Mouse (Mus musculus) forebrain, embryonic 10.5 days (tissue): ENCODE results near the gene Snrk. TPM values are rescaled to one million over a fixed set of nuclear protein-coding genes. Genes with fewer than 3 reads are reported as not detected.

Experiments used
- DNase-seq: peaks from one replicate; pipeline ENCODE4 v3.0.0-alpha.2; 2017; ENCODE audit warnings: low spot score; ENCODE audit errors: extremely low spot score
- H3K27ac ChIP-seq: fragments of 300-500 bp; sonication (generic); 2 replicates; pipeline ENCODE4 v1.5.1; 2016; ENCODE audit warnings: mild to moderate bottlenecking
- H3K27me3 ChIP-seq: fragments of 300-500 bp; sonication (generic); 2 replicates; pipeline ENCODE4 v1.6.1; 2016; ENCODE audit warnings: mild to moderate bottlenecking; ENCODE audit not compliant: poor library complexity, severe bottlenecking
- H3K36me3 ChIP-seq: fragments of 300-500 bp; sonication (generic); replicated peaks from 2 replicates; pipeline ENCODE4 v1.6.1; 2016; ENCODE audit warnings: mild to moderate bottlenecking, moderate library complexity
- H3K4me1 ChIP-seq: fragments of 300-500 bp; sonication (generic); 2 replicates; pipeline ENCODE4 v1.6.1; 2016
- H3K4me3 ChIP-seq: fragments of 300-500 bp; sonication (generic); 2 replicates; pipeline ENCODE4 v1.5.1; 2016; ENCODE audit warnings: mild to moderate bottlenecking, moderate library complexity
- H3K9me3 ChIP-seq: fragments of 300-500 bp; sonication (generic); 2 replicates; pipeline ENCODE4 v1.6.1; 2016; ENCODE audit warnings: mild to moderate bottlenecking, moderate library complexity
- WGBS: fragments of 180-500 bp; shearing (Covaris S2); methylation state at CpG from one replicate; pipeline ENCODE4 v1.1.7; 2016; 5-methylcytosine and 5-hydroxymethylcytosine counted together
- polyA plus RNA-seq: library from polyadenylated mRNA; unstranded; fragments of >200 nt; fragmentation: Nextera tagmentation; extraction: Ambion mirVana; gene quantifications from 2 replicates; pipeline ENCODE4 v1.2.1, GENCODE M21; 2016

Snrk gene
- 31.8 and 35.4 TPM in 2 replicates for polyA plus RNA-seq

DNA sequence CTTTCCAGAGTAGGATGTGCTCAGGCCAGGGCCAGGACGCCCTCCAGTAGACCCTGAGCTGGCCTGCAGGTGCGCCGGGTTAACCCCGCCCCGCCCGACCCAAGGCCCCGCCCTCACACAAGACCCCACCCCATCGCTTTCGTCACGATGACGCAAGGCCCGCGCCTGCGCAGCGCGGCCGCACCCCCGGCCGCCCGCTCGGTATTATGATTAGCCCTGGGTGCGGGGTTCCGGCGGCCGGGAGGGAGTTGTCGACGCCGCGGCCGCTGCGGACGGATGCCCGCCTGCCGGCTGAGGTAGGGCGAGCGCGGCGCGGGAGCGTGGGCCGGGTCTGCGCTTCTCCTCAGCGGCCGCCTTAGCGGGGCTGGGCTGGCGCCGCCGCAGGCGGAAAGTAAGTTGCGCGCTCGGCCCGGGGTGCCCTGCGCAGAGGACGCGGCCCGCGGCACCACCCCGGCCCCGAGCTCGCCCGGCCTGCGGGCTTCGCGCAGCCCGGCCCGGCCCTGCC is at the start of gene Snrk:
TSS of gene Snrk (plus strand) at position 155 of the 505 bp plus-strand sequence.
- peak; percentile 89 for DNase-seq
- Histone ChIP-seq H3K27me3 (no peaks in the 10 kb centered on the region), H3K4me1 (peaks cover 20% of the 10 kb centered on the region), H3K27ac (peak within 1 kb of the TSS; percentile 93), H3K4me3 (peak within 1 kb of the TSS; percentile 87), H3K36me3 (peaks cover 6% of the 10 kb centered on the region; the same call in 1 of the 2 replicates), H3K9me3 (no peaks in the 10 kb centered on the region)
- under 1% methylated on average over 62 of the region's 67 CpGs for WGBS

DNA sequence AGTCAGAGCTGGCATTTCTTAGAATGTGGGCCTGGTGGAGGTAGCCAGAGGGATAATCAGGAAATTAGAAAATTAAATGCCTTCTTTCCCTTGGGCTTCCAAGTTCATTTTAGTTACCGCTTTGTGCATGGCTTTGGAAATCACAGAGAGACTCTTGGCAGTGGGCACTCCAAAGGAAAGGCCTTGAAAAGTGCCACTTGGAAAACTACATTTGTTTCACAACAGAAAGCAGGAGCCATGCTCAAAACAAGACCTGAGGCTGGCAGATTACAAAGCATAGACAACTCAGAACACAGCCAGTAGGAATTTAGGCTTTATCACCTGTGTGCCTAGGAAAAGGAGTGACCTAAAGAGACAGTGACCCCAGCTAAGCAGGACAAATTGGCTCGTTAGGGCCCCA is 49.4 kb upstream of the Snrk start:
- H3K27ac ChIP-seq, result no peak overlapping the region
- WGBS, result 69% methylated on average over 2 of the region's 2 CpGs
- no peak overlapping the region for H3K4me3 ChIP-seq

DNA sequence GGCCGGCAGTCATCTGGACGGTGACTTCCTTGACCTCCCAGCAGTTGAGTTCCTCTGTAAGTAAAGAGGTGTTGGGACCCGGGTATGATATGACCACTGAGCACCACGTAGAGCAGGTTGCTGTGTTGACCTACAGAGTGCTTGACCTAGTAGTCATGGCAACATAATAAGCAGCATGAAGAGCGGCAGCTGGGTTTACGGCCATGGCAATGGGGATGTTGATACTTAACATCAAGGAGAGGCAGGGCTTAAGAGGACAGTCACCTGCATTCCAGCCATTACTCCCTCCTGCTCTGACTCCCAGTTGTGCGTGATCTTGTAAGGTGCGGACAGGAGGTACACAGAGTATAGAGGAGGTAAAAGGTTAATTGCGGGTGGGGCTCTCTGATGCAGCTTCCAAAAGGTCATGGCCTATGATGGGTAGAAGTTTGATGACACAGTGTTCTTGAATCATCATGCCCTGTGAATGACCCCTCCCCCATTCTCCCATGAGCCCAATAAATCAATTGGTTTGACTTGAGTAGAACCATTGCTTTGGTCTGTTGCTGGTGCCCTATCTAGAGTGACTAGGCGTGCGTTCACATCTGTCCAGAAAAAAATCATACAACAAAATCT is 47.4 kb upstream of the Snrk start:
- WGBS, result 82% methylated on average over 11 of the region's 11 CpGs

More for the DNA sequence above, 49.4 kb upstream of the Snrk start:
- Histone ChIP-seq H3K9me3 (no peaks in the 10 kb centered on the region), H3K4me1 (no peaks in the 10 kb centered on the region), H3K36me3 (no peaks in the 10 kb centered on the region), H3K27me3 (no peaks in the 10 kb centered on the region)
- no peak for DNase-seq

DNA sequence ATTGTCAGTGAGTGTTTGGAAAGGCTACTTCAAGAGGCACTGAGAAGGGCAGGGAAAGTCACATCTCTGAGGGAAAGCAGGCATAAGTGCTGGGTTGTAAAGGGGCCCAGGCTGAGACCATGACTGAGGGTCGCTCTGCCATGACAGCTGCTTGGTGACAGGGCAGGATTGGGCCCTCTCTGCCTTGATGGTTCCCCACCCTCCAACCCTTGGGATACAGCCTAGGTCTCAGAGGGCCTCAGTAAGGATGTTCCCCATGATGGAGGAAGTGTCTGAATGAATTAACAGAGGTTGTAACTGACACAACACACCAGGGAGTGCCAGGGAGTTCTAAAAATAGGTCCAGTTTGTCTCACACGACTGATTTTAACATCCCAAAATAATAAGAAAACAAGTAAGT is 43.1 kb upstream of the Snrk start:
- DNase-seq, result no peak
- Histone ChIP-seq H3K27me3 (no peaks in the 10 kb centered on the region), H3K36me3 (no peaks in the 10 kb centered on the region), H3K9me3 (no peaks in the 10 kb centered on the region; the same call in 1 of the 2 replicates), H3K4me1 (peaks cover under 1% of the 10 kb centered on the region; the same call in 1 of the 2 replicates), H3K4me3 (no peak overlapping the region), H3K27ac (no peak overlapping the region)
- 68% methylated on average over 2 of the region's 2 CpGs for WGBS

More for the DNA sequence above, 47.4 kb upstream of the Snrk start:
- H3K9me3 ChIP-seq, result no peaks in the 10 kb centered on the region
- H3K4me1 ChIP-seq, result no peaks in the 10 kb centered on the region
- DNase-seq, result no peak
- H3K4me3 ChIP-seq, result no peak overlapping the region
- H3K27me3 ChIP-seq, result no peaks in the 10 kb centered on the region
- H3K36me3 ChIP-seq, result no peaks in the 10 kb centered on the region
- H3K27ac ChIP-seq, result no peak overlapping the region

DNA sequence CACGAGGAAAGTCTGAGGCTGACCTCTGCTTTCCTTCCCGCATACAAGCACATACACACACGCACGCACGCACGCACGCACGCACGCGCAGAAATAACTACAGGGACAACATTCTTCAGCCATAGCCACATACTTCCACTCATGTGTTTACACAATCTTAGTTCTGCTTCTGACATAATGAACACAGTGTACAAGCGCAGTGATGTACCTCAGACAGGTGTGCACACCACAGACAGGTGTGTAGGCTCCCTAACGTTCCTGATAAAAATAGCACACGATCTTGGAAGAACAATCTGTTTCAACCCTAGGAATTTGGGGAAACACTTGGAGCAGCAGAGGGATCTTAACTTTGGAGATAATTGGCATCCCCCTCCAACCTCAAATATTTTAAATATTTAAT is 42.5 kb upstream of the Snrk start:
- WGBS, result 94% methylated on average over 13 of the region's 13 CpGs
- DNase-seq, result no peak
- H3K27ac ChIP-seq, result no peak overlapping the region
- no peaks in the 10 kb centered on the region; the same call in 1 of the 2 replicates for H3K9me3 ChIP-seq
- peaks cover 6% of the 10 kb centered on the region; the same call in 1 of the 2 replicates for H3K4me1 ChIP-seq
- H3K36me3 ChIP-seq, result no peaks in the 10 kb centered on the region
- no peaks in the 10 kb centered on the region for H3K27me3 ChIP-seq
- H3K4me3 ChIP-seq, result no peak overlapping the region

DNA sequence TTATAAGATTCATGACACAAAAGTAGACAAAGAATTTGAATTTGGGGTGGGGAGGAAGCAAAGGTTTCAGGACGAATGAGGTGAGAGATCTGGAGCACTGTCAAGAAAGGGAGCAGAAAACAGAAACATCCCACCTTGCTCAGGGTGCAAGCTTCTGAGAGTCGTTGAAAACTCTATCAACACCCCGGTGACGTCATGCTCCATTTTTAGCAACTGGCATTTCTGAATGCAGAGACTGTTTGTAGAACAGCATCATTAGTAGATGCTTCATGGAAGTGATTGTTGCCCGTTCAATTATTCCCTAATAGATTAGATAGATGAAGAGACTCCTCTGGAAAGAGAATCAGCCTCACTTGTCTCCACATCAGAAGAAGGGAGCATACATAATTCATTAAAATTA is 38.6 kb upstream of the Snrk start:
- DNase-seq, result no peak
- Histone ChIP-seq H3K4me1 (peaks cover 10% of the 10 kb centered on the region; the same call in 1 of the 2 replicates), H3K9me3 (no peaks in the 10 kb centered on the region; the same call in 1 of the 2 replicates), H3K27ac (no peak overlapping the region), H3K36me3 (no peaks in the 10 kb centered on the region), H3K4me3 (no peak overlapping the region), H3K27me3 (no peaks in the 10 kb centered on the region)
- 88% methylated on average over 5 of the region's 5 CpGs for whole genome bisulfite sequencing

DNA sequence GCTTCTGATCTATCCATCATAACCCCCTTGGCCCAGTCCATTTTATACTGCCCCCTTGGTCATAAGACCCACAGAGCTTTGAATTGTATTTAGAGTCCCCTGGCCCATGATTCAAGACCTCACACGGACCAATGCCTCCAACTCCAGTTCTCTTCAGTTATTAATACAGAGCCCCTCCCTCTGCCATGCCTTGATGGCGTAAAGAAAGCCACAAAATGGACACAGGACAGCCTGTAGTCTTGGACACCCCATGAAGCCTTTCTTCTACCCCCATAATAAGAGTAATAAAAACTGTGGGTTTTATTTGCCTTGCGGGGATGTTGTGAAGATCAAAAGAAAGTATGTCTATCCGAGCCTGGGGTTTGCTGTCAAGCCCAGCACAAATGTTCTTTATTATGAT is 33.4 kb upstream of the Snrk start:
- peaks cover 31% of the 10 kb centered on the region for H3K4me1 ChIP-seq
- 84% methylated on average over 4 of the region's 4 CpGs for WGBS
- H3K36me3 ChIP-seq, result no peaks in the 10 kb centered on the region
- no peak for DNase-seq
- H3K27me3 ChIP-seq, result no peaks in the 10 kb centered on the region
- no peaks in the 10 kb centered on the region for H3K9me3 ChIP-seq
- H3K4me3 ChIP-seq, result no peak overlapping the region
- H3K27ac ChIP-seq, result no peak overlapping the region

DNA sequence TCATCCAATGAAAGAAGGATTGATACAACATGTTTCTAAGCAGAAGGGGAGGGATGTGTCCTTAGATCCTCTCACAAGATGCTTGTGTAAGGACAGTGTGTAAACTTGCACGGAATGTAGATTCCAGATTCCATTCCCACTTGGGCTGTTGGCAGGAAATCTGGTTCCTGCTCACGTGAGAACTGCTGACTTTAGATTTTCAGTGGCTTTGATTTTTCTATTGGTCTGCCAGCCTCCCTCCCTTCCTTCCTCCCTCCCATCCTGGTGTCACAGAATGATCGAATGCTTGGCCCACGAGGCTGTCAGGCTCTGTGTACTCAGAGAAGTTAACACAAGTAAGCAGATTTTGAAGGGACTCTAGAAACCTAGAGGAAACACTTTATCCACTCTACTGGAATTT is 32.9 kb upstream of the Snrk start:
- WGBS, result 77% methylated on average over 4 of the region's 4 CpGs
- no peak overlapping the region for H3K27ac ChIP-seq
- H3K36me3 ChIP-seq, result no peaks in the 10 kb centered on the region
- no peak overlapping the region for H3K4me3 ChIP-seq
- no peaks in the 10 kb centered on the region for H3K9me3 ChIP-seq
- peaks cover 29% of the 10 kb centered on the region for H3K4me1 ChIP-seq
- no peaks in the 10 kb centered on the region for H3K27me3 ChIP-seq
- no peak for DNase-seq

DNA sequence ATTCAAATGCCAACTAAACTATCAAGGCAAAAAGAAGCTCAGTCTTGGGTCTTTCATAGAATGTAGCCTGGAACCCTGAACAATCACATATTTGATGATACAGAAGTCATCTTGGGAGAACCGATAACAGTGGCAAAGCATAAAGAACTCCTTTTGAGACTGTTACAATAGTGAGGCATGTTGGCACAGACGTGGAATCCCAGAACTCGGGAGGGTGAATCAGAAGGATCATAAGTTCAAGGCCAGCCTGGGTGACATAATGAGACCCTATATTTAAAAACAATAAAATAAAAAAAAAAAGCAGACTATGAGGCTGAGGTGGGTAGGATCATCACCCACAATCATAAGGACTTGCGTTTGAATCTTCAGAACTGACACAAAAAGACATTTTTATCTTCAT is 32.4 kb upstream of the Snrk start:
- H3K9me3 ChIP-seq, result no peaks in the 10 kb centered on the region
- no peak overlapping the region for H3K4me3 ChIP-seq
- no peaks in the 10 kb centered on the region for H3K36me3 ChIP-seq
- peaks cover 25% of the 10 kb centered on the region for H3K4me1 ChIP-seq
- no peak overlapping the region for H3K27ac ChIP-seq
- 86% methylated on average over 4 of the region's 4 CpGs for WGBS
- no peaks in the 10 kb centered on the region for H3K27me3 ChIP-seq
- no peak for DNase-seq

DNA sequence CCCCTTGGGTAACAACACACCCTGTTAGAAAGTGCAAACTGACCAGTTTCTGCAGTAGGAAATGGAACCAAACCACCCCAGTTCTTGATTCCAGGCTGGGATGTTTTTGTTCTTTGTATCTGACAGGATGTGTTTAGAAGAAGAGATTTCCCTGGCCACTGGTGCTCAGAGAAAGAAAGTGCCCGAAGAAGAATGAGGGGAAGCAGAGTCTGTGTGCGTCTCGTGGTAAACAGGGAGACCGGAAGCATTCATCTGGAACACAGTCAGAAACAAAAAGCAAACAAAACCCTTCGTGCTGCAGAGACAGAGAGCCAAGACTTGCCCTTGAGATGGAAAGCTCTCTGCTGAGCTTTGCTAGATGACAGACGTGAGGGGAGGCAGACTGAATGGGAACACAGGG is 32.0 kb upstream of the Snrk start:
- WGBS, result 64% methylated on average over 6 of the region's 6 CpGs
- Histone ChIP-seq H3K4me1 (peaks cover 21% of the 10 kb centered on the region), H3K4me3 (no peak overlapping the region), H3K9me3 (no peaks in the 10 kb centered on the region), H3K36me3 (no peaks in the 10 kb centered on the region), H3K27me3 (no peaks in the 10 kb centered on the region), H3K27ac (peak overlapping the region; percentile 40; the same call in 1 of the 2 replicates)
- DNase-seq, result no peak

DNA sequence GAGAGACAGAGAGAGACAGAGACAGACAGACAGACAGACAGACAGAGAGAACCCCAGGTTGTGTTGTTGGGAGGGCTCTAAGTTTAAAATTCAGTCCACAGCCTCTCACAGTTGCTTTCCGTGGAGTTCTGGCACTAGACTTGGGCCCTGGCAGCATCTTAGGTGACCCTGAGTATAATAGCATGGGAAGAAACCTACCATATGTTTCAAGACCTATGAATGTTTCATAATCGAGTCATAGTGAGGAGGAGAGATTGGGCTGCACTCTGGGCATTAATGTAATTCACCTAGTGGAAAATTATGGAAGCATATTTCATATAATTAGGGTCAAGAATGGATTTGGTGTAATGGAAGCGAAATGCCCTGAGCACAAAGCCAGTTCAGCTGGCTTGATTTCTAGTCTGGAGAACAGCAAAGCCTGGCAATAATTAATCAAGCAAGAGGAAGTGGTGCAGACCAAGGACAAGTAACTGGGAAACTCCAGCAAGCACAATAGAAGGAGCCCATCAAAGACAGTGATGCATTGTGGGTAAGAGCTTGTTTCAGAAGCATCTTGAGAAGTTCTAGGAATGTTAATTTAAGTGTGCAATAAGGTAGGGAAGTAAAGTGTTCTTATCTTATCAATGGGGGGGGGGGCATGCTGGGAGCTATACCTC is 31.4 kb upstream of the Snrk start:
- no peaks in the 10 kb centered on the region for H3K9me3 ChIP-seq
- DNase-seq, result no peak
- H3K4me1 ChIP-seq, result peaks cover 21% of the 10 kb centered on the region
- H3K27ac ChIP-seq, result peak overlapping the region; percentile 40; the same call in 1 of the 2 replicates
- no peaks in the 10 kb centered on the region for H3K27me3 ChIP-seq
- 92% methylated on average over 3 of the region's 3 CpGs for WGBS
- H3K4me3 ChIP-seq, result no peak overlapping the region
- H3K36me3 ChIP-seq, result no peaks in the 10 kb centered on the region

DNA sequence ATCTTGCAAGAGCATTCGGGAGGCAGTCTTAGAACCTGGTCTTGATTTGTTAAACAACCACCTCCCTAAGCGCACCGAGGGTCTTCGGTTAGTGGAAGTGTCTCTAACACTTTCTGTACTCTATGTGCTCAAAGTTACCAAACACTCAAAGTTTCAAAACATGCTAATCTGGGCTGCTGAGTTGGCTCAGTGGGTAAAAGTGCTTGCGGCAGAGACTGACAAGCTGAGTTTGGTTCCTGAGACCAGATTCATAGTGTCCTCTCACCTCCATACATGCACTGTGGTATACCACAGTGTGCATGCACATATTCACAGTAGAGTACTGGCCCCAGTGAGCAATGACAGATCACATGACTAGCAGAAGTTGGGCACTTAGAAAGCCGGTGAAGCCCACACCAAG is 30.0 kb upstream of the Snrk start:
- peak overlapping the region; percentile 17; the same call in 1 of the 2 replicates for H3K27ac ChIP-seq
- no peaks in the 10 kb centered on the region for H3K36me3 ChIP-seq
- H3K4me3 ChIP-seq, result no peak overlapping the region
- H3K9me3 ChIP-seq, result no peaks in the 10 kb centered on the region
- 92% methylated on average over 6 of the region's 6 CpGs for WGBS
- peaks cover 29% of the 10 kb centered on the region for H3K4me1 ChIP-seq
- no peaks in the 10 kb centered on the region for H3K27me3 ChIP-seq
- DNase-seq, result no peak

DNA sequence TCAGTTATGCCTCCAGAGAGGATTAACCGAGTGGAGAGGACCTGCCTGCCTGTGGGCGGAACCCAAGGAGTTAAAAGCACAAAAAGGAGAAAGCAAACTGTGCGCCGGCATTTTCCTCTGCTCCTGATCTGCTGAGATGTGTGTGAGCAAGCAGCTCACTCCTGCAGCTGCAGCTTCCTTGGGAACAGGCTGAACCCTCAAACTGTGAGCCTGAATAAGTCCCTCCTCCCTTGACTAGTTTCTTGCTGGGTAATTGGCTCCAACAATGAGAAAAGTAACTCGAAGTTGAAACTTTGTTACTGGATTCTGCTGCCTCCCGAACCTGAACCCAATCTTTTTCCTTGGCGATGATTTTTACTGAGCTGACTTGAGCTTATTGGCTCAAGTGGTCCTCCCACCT is 25.9 kb upstream of the Snrk start:
- 54% methylated on average over 7 of the region's 7 CpGs for WGBS
- Histone ChIP-seq H3K9me3 (no peaks in the 10 kb centered on the region), H3K4me1 (peaks cover 18% of the 10 kb centered on the region; the same call in 1 of the 2 replicates), H3K36me3 (no peaks in the 10 kb centered on the region), H3K27ac (no peak overlapping the region), H3K4me3 (no peak overlapping the region), H3K27me3 (no peaks in the 10 kb centered on the region)
- no peak for DNase-seq
